19 mouse cellular contexts compared by ENCODE assay signal in the genomic region with DNA sequence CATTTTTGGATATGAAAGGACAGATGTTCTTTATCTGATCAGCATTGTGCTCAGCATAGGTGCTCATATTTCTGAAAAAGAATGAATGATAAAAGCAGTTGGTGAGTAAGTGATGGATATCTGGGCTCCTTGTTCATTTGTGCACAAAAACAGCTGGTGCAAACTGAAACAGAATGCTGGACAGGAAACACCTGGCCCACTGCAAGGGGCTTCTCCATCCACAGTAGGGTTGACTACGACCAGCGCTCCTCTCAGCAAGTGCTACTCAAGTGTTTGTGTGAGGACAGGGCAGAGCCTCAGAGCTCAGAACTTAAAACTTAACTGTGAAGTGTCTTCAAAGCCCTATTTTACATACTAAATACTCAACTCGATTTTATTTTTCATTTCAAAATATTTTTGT. TPM values are rescaled to one million over a fixed set of nuclear protein-coding genes. Genes with fewer than 3 reads are reported as not detected.
"Had no signal": no experiment of that assay in that cellular context is flagged by ENCODE, and none has a peak within 500 bp of the region (broad histone marks: within the 10 kb centered on the region; RNA-seq: fewer than 3 reads in every experiment).

No protein-coding gene starts in this region.

- H3K9me3 ChIP-seq: neural tube, embryonic 12.5 days; neural tube, embryonic 13.5 days; neural tube, embryonic 15.5 days; stomach, embryonic 15.5 days had no signal

- DNase-seq: retina, postnatal 1 day; right cerebral cortex, adult 18-20 months; right cerebral cortex, postnatal 14 days; right cerebral cortex, postnatal 25 days; right cerebral cortex, postnatal 4 days; spleen, adult 18-20 months; thymus, adult 18-20 months; thymus, adult 2 months; thymus, postnatal 14 days; thymus, postnatal 25 days; thymus, postnatal 4 days had no signal

- H3K4me2 ChIP-seq: neural tube, embryonic 12.5 days; neural tube, embryonic 13.5 days; neural tube, embryonic 15.5 days; stomach, embryonic 15.5 days had no signal

- H3K4me1 ChIP-seq: neural tube, embryonic 12.5 days; neural tube, embryonic 13.5 days; neural tube, embryonic 15.5 days; stomach, embryonic 15.5 days had no signal

- H3K4me3 ChIP-seq: neural tube, embryonic 12.5 days; neural tube, embryonic 13.5 days; neural tube, embryonic 15.5 days; stomach, embryonic 15.5 days had no signal

- H3K27me3 ChIP-seq: neural tube, embryonic 12.5 days; neural tube, embryonic 13.5 days; neural tube, embryonic 15.5 days; stomach, embryonic 15.5 days had no signal

- H3K9ac ChIP-seq: neural tube, embryonic 12.5 days; neural tube, embryonic 13.5 days; neural tube, embryonic 15.5 days; stomach, embryonic 15.5 days had no signal

- H3K27ac ChIP-seq: neural tube, embryonic 12.5 days; neural tube, embryonic 13.5 days; neural tube, embryonic 15.5 days; stomach, embryonic 15.5 days; stomach, postnatal 0 days had no signal

- H3K36me3 ChIP-seq: neural tube, embryonic 12.5 days; neural tube, embryonic 13.5 days; stomach, embryonic 15.5 days had no signal

RNA-seq across cellular contexts. Expression of a gene that starts 22.4 kb away (rescaled TPM):
- total RNA-seq: neutrophil, adult 5-6 weeks had no signal
- polyA plus RNA-seq: spleen, adult 2 months; testis, adult 2 months had no signal
